Mouse (Mus musculus) stomach, postnatal 0 days (tissue): ENCODE results near the gene Arhgap17.

Source experiments
- CTCF ChIP-seq: IDR thresholded peaks from 2 replicates; pipeline ENCODE4 v1.5.1; 2016; ENCODE audit warnings: antibody characterized with exemption, low read depth, mild to moderate bottlenecking, moderate library complexity
- EP300 ChIP-seq: optimal IDR thresholded peaks from 2 replicates; pipeline ENCODE3; 2016; ENCODE audit warnings: antibody characterized with exemption

DNA sequence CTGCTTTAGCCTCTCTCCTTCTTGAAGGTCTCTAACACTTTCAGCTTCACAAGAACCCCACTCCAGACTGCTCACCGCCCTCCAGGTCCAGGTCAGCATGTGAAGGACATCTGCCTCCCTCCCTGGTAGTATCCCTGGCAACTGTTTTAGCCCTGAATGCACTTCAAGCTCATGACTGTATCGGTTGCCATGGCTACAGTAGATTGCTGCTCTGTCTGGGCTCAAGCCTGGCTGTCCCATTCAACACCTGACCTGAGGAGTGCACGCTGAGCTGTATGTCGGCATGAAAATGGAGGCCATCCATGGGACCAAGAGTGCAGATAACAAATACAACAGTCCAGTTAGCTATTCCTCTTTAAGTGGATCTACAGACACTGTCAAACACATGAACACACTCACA is 131.1 kb downstream of the Arhgap17 start:
- TF ChIP-seq CTCF (no peak), EP300 (no peak)
